Mouse (Mus musculus) retina, postnatal 7 days (tissue): ENCODE measurements around the gene Slc25a18.
"Not testable (repeated sequence)": the region's sequence is repeated elsewhere in the genome, so short reads cannot be mapped to it uniquely, and the experiment has no call there.

Experiments
- DNase-seq: peaks from one replicate; pipeline ENCODE4 v3.0.0-alpha.2; 2012; ENCODE audit warnings: low read depth, low spot score

Slc25a18 gene

GRCm38 (mm10) chr6:120798019-120798418 lies 24.6 kb downstream of the Slc25a18 start:
- DNase-seq: no peak

GRCm38 (mm10) chr6:120798905-120799304 lies 25.5 kb downstream of the Slc25a18 start:
- no peak for DNase-seq

GRCm38 (mm10) chr6:120799581-120800041 lies 26.2 kb downstream of the Slc25a18 start:
- no peak for DNase-seq

GRCm38 (mm10) chr6:120806999-120807737 lies 33.8 kb downstream of the Slc25a18 start:
- no peak for DNase-seq

GRCm38 (mm10) chr6:120807738-120808081 lies 34.3 kb downstream of the Slc25a18 start:
- DNase-seq: no peak

GRCm38 (mm10) chr6:120811999-120812398 lies 38.6 kb downstream of the Slc25a18 start:
- not testable (repeated sequence) for DNase-seq

GRCm38 (mm10) chr6:120819294-120819693 lies 45.9 kb downstream of the Slc25a18 start:
- DNase-seq: no peak

- DNase-seq: no peak
Observed at GRCm38 (mm10) chr6:120820144-120820543, 46.8 kb downstream of the Slc25a18 start.

GRCm38 (mm10) chr6:120820941-120821340 lies 47.6 kb downstream of the Slc25a18 start:
- DNase-seq: no peak

GRCm38 (mm10) chr6:120821715-120822114 lies 48.3 kb downstream of the Slc25a18 start:
- no peak for DNase-seq

- DNase-seq: peak; percentile 92
Observed at GRCm38 (mm10) chr6:120822307-120822928, 49.0 kb downstream of the Slc25a18 start, which contains the start of gene Atp6v1e1. TSS of gene Atp6v1e1 (minus strand) at chr6:120822793.

GRCm38 (mm10) chr6:120822937-120823614 lies 49.7 kb downstream of the Slc25a18 start:
- DNase-seq: no peak

- no peak for DNase-seq
Observed at GRCm38 (mm10) chr6:120830056-120830455, 56.7 kb downstream of the Slc25a18 start.

GRCm38 (mm10) chr6:120830866-120831608 lies 57.7 kb downstream of the Slc25a18 start:
- no peak for DNase-seq

GRCm38 (mm10) chr6:120832097-120832496 lies 58.7 kb downstream of the Slc25a18 start:
- DNase-seq: no peak

GRCm38 (mm10) chr6:120834766-120835321 lies 61.5 kb downstream of the Slc25a18 start:
- no peak for DNase-seq

GRCm38 (mm10) chr6:120835474-120836374 lies 62.3 kb downstream of the Slc25a18 start, which contains the start of gene Bcl2l13:
TSS of gene Bcl2l13 (plus strand) at chr6:120836212.
- DNase-seq: peak; percentile 90

- DNase-seq: peak; percentile 23
Observed at GRCm38 (mm10) chr6:120836389-120837151, 63.2 kb downstream of the Slc25a18 start.

GRCm38 (mm10) chr6:120837152-120837530 lies 63.8 kb downstream of the Slc25a18 start:
- DNase-seq: no peak

- DNase-seq: no peak
Observed at GRCm38 (mm10) chr6:120840258-120840657, 66.9 kb downstream of the Slc25a18 start.
